Mouse (Mus musculus): ENCODE measurements around the gene BC107364. TPM values are rescaled to one million over a fixed set of nuclear protein-coding genes. Genes with fewer than 3 reads are reported as not detected.

The BC107364 gene
- polyA plus RNA-seq, 1 experiment from 2014 or later, result not detected

Other genes with a start within 250 kb of the BC107364 start
- gene Bola1, start 232.6 kb downstream of the BC107364 start, polyA plus RNA-seq (2014; fragmentation: Nextera tagmentation; extraction: Ambion mirVana), result 61.5 and 69.0 TPM in 2 replicates
- 0.71 and 0.72 TPM in 2 replicates for gene Hist2h2ab, start 232.4 kb downstream of the BC107364 start, polyA plus RNA-seq (2014; fragmentation: Nextera tagmentation; extraction: Ambion mirVana)
- 1.3 and 2.1 TPM in 2 replicates for gene Hist2h2ac, start 231.4 kb downstream of the BC107364 start, polyA plus RNA-seq (2014; fragmentation: Nextera tagmentation; extraction: Ambion mirVana)
- 4.3 and 4.8 TPM in 2 replicates for gene Hist2h2be, start 231.2 kb downstream of the BC107364 start, polyA plus RNA-seq (2014; fragmentation: Nextera tagmentation; extraction: Ambion mirVana)
- 0.71 and 1.1 TPM in 2 replicates for gene Hist2h3c2, start 213.2 kb downstream of the BC107364 start, polyA plus RNA-seq (2014; fragmentation: Nextera tagmentation; extraction: Ambion mirVana)
- gene Hist2h2aa2, start 212.0 kb downstream of the BC107364 start, polyA plus RNA-seq (2014; fragmentation: Nextera tagmentation; extraction: Ambion mirVana), result 32.6 and 49.7 TPM in 2 replicates
- gene Hist2h2aa1, start 206.8 kb downstream of the BC107364 start, polyA plus RNA-seq (2014; fragmentation: Nextera tagmentation; extraction: Ambion mirVana), result 9.7 and 17.4 TPM in 2 replicates
- 0.18 and 0.67 TPM in 2 replicates for gene Hist2h3c1, start 205.6 kb downstream of the BC107364 start, polyA plus RNA-seq (2014; fragmentation: Nextera tagmentation; extraction: Ambion mirVana)
- gene Hist2h4, start 189.0 kb downstream of the BC107364 start, polyA plus RNA-seq (2014; fragmentation: Nextera tagmentation; extraction: Ambion mirVana), result 4.2 TPM in 2 replicates
- 5.3 and 11.5 TPM in 2 replicates for gene Hist2h3b, start 183.7 kb downstream of the BC107364 start, polyA plus RNA-seq (2014; fragmentation: Nextera tagmentation; extraction: Ambion mirVana)
- gene Hist2h2bb, start 182.6 kb downstream of the BC107364 start, polyA plus RNA-seq (2014; fragmentation: Nextera tagmentation; extraction: Ambion mirVana), result 2.0 and 2.8 TPM in 2 replicates
- gene Fcgr1, start 158.3 kb downstream of the BC107364 start, polyA plus RNA-seq (2014; fragmentation: Nextera tagmentation; extraction: Ambion mirVana), result 0.37 and 1.7 TPM in 2 replicates
- 1.3 and 2.0 TPM in 2 replicates for gene Hfe2, start 72.9 kb upstream of the BC107364 start, polyA plus RNA-seq (2014; fragmentation: Nextera tagmentation; extraction: Ambion mirVana)
- gene Txnip, start 105.7 kb upstream of the BC107364 start, polyA plus RNA-seq (2014; fragmentation: Nextera tagmentation; extraction: Ambion mirVana), result 48.9 and 75.6 TPM in 2 replicates
- gene Gm16253, start 124.7 kb upstream of the BC107364 start, polyA plus RNA-seq (2014; fragmentation: Nextera tagmentation; extraction: Ambion mirVana), result 0.90 and 1.2 TPM in 2 replicates
- gene Polr3gl, start 141.9 kb upstream of the BC107364 start, polyA plus RNA-seq (2014; fragmentation: Nextera tagmentation; extraction: Ambion mirVana), result 20.5 and 22.9 TPM in 2 replicates
- 18.6 and 21.0 TPM in 2 replicates for gene Ankrd34a, start 144.3 kb upstream of the BC107364 start, polyA plus RNA-seq (2014; fragmentation: Nextera tagmentation; extraction: Ambion mirVana)
- 7.4 and 7.6 TPM in 2 replicates for gene Lix1l, start 148.8 kb upstream of the BC107364 start, polyA plus RNA-seq (2014; fragmentation: Nextera tagmentation; extraction: Ambion mirVana)
- 115 and 117 TPM in 2 replicates for gene Rbm8a, start 177.6 kb upstream of the BC107364 start, polyA plus RNA-seq (2014; fragmentation: Nextera tagmentation; extraction: Ambion mirVana)
- gene Pex11b, start 183.1 kb upstream of the BC107364 start, polyA plus RNA-seq (2014; fragmentation: Nextera tagmentation; extraction: Ambion mirVana), result 58.3 and 59.6 TPM in 2 replicates
- 0.15 TPM in 1 of 2 replicates, not detected in the other for gene Gm42957, start 183.2 kb upstream of the BC107364 start, polyA plus RNA-seq (2014; fragmentation: Nextera tagmentation; extraction: Ambion mirVana)
- 1.0 and 1.3 TPM in 2 replicates for gene Itga10, start 193.3 kb upstream of the BC107364 start, polyA plus RNA-seq (2014; fragmentation: Nextera tagmentation; extraction: Ambion mirVana)
- gene Ankrd35, start 217.8 kb upstream of the BC107364 start, polyA plus RNA-seq (2014; fragmentation: Nextera tagmentation; extraction: Ambion mirVana), result 0.83 and 1.0 TPM in 2 replicates
- 20.9 and 24.7 TPM in 2 replicates for gene Pias3, start 244.1 kb upstream of the BC107364 start, polyA plus RNA-seq (2014; fragmentation: Nextera tagmentation; extraction: Ambion mirVana)

Data from neural tube, embryonic 14.5 days (tissue).